ENCODE assay signal across 16 mouse cellular contexts in genomic region chr15:100049496-100050087, GRCm38 (mm10).
"Had no signal": no experiment of that assay in that cellular context is flagged by ENCODE, and none has a peak within 500 bp of the region (broad histone marks: within the 10 kb centered on the region; RNA-seq: fewer than 3 reads in every experiment).

No protein-coding gene starts in this region.

- DNase-seq: kidney, adult 2 months; kidney, postnatal 25 days; left cerebral cortex, postnatal 4 days; liver, postnatal 0 days; lung, embryonic 14.5 days; midbrain, embryonic 14.5 days; right cerebral cortex, postnatal 25 days; thymus, adult 18-20 months; thymus, postnatal 14 days had no signal

- H3K9ac ChIP-seq: limb, embryonic 12.5 days; limb, embryonic 15.5 days; liver, embryonic 14.5 days; liver, postnatal 0 days; lung, embryonic 14.5 days had no signal

- H3K4me2 ChIP-seq: limb, embryonic 12.5 days; limb, embryonic 15.5 days; liver, embryonic 11.5 days; lung, embryonic 14.5 days; midbrain, embryonic 11.5 days had no signal

- H3K27me3 ChIP-seq: limb, embryonic 12.5 days; limb, embryonic 15.5 days had no signal

- ATAC-seq: liver, postnatal 0 days; lung, postnatal 0 days had no signal

- H3K27ac ChIP-seq: kidney, postnatal 0 days; limb, embryonic 12.5 days; limb, embryonic 15.5 days; liver, embryonic 14.5 days had no signal

- H3K9me3 ChIP-seq: limb, embryonic 12.5 days; limb, embryonic 15.5 days had no signal

- H3K4me3 ChIP-seq: limb, embryonic 12.5 days; limb, embryonic 15.5 days had no signal
